Mouse (Mus musculus) CH12.LX (cell line): Measurements from ENCODE around the gene Coro6. TPM values are rescaled to one million over a fixed set of nuclear protein-coding genes. Genes with fewer than 3 reads are reported as not detected.

Experiments used
- DNase-seq: peaks from one replicate; pipeline ENCODE4 v3.0.0-alpha.2; 2013; ENCODE audit errors: extremely low read depth
- H3K27ac ChIP-seq: 2 replicates; pipeline ENCODE4 v1.5.1; 2012; ENCODE audit warnings: low read depth, mild to moderate bottlenecking, control low read depth, moderate library complexity; ENCODE audit not compliant: insufficient read depth
- H3K27me3 ChIP-seq: replicated peaks from 2 replicates; pipeline ENCODE3; 2012; ENCODE audit warnings: inconsistent platforms
- H3K36me3 ChIP-seq, 2 experiments: replicated peaks in 1 of 2; 2 replicates each; pipeline versions ENCODE3 to v1.6.1; 2012; ENCODE audit warnings: inconsistent platforms in 1 of 2, low read length in 1 of 2, mild to moderate bottlenecking in 1 of 2, mixed read lengths in 1 of 2, moderate library complexity in 1 of 2; ENCODE audit not compliant: control insufficient read depth in 1 of 2, insufficient read depth in 1 of 2
- H3K4me1 ChIP-seq, 2 experiments: 2 replicates each; pipeline ENCODE4 v1.6.1; 2012; ENCODE audit warnings: inconsistent platforms in 1 of 2, moderate library complexity in 1 of 2; ENCODE audit not compliant: insufficient read depth in 2 of 2, control insufficient read depth in 1 of 2
- H3K4me2 ChIP-seq: 2 replicates; pipeline ENCODE4 v1.6.1; 2012; ENCODE audit warnings: low read depth, mild to moderate bottlenecking, control low read depth; ENCODE audit not compliant: poor library complexity, insufficient read depth, severe bottlenecking
- H3K4me3 ChIP-seq, 3 experiments: fragments of 150-350 bp in 1 of 3; sonication (generic) in 1 of 3; replicated peaks in 1 of 3; 2 replicates each; pipeline versions ENCODE3 to v1.5.1; 2011 to 2012; ENCODE audit warnings: low read depth in 2 of 3, low read length in 2 of 3, mild to moderate bottlenecking in 2 of 3, moderate library complexity in 2 of 3, control low read depth in 1 of 3, improper control_type of control experiment in 1 of 3, inconsistent platforms in 1 of 3, mixed read lengths in 1 of 3; ENCODE audit not compliant: poor library complexity in 1 of 3
- H3K79me2 ChIP-seq: replicated peaks from 2 replicates; pipeline ENCODE4 v1.6.1; 2012; ENCODE audit warnings: mild to moderate bottlenecking, moderate library complexity; ENCODE audit not compliant: control insufficient read depth, poor library complexity, insufficient read depth, severe bottlenecking; ENCODE audit errors: extremely low read depth
- H3K9ac ChIP-seq: 2 replicates; pipeline ENCODE4 v1.6.1; 2012; ENCODE audit warnings: low read depth, mild to moderate bottlenecking, control low read depth, moderate library complexity; ENCODE audit not compliant: insufficient read depth
- H3K9me3 ChIP-seq: replicated peaks from 2 replicates; pipeline ENCODE3; 2012; ENCODE audit warnings: low read length, inconsistent platforms, mixed read lengths
- BHLHE40 ChIP-seq: IDR thresholded peaks from 2 replicates; pipeline ENCODE4 v1.6.1; 2011; ENCODE audit warnings: mild to moderate bottlenecking, low read depth, low read length, improper control_type of control experiment
- CHD1 ChIP-seq: IDR thresholded peaks from 2 replicates; pipeline ENCODE4 v1.6.1; 2012; ENCODE audit warnings: low read depth, low read length, improper control_type of control experiment, inconsistent platforms
- CTCF ChIP-seq, 2 experiments: IDR thresholded peaks in 1 of 2; conservative IDR thresholded peaks in 1 of 2; 2 replicates each; pipeline ENCODE4 v1.5.1; 2011 to 2012; ENCODE audit warnings: low read depth in 2 of 2, low read length in 2 of 2, improper control_type of control experiment in 1 of 2, inconsistent platforms in 1 of 2, mild to moderate bottlenecking in 1 of 2, moderate library complexity in 1 of 2
- EP300 ChIP-seq: IDR thresholded peaks from 2 replicates; pipeline ENCODE4 v1.6.1; 2011; ENCODE audit warnings: low read length, improper control_type of control experiment
- GABPA ChIP-seq: IDR thresholded peaks from 2 replicates; pipeline ENCODE4 v1.6.1; 2012; ENCODE audit warnings: low read depth, low read length, improper control_type of control experiment, inconsistent platforms; ENCODE audit not compliant: insufficient replicate concordance
- HCFC1 ChIP-seq: IDR thresholded peaks from 2 replicates; pipeline ENCODE4 v1.6.1; 2012; ENCODE audit warnings: low read depth, mild to moderate bottlenecking, inconsistent platforms, low read length, improper control_type of control experiment
- JUN ChIP-seq: IDR thresholded peaks from 2 replicates; pipeline ENCODE4 v1.6.1; 2011; ENCODE audit warnings: low read depth, mild to moderate bottlenecking, low read length, improper control_type of control experiment, moderate library complexity; ENCODE audit not compliant: insufficient read depth
- JUND ChIP-seq: conservative IDR thresholded peaks from 2 replicates; pipeline ENCODE4 v1.6.1; 2011; ENCODE audit warnings: low read depth, low read length, improper control_type of control experiment
- MAX ChIP-seq: IDR thresholded peaks from 2 replicates; pipeline ENCODE4 v1.6.1; 2011; ENCODE audit warnings: low read length, improper control_type of control experiment
- MAZ ChIP-seq: IDR thresholded peaks from 2 replicates; pipeline ENCODE4 v1.6.1; 2012; ENCODE audit warnings: low read depth, mild to moderate bottlenecking, inconsistent platforms, low read length, improper control_type of control experiment, moderate library complexity
- MYC ChIP-seq: IDR thresholded peaks from 2 replicates; pipeline ENCODE4 v1.6.1; 2011; ENCODE audit warnings: low read depth, mild to moderate bottlenecking, improper control_type of control experiment, low read length
- NELFE ChIP-seq: IDR thresholded peaks from 2 replicates; pipeline ENCODE4 v1.6.1; 2011; ENCODE audit warnings: low read depth, low read length, improper control_type of control experiment
- PAX5 ChIP-seq: IDR thresholded peaks from 2 replicates; pipeline ENCODE4 v1.6.1; 2012; ENCODE audit warnings: low read length, inconsistent platforms, mixed read lengths
- RAD21 ChIP-seq: IDR thresholded peaks from 2 replicates; pipeline ENCODE4 v1.6.1; 2011; ENCODE audit warnings: low read depth, mild to moderate bottlenecking, low read length, improper control_type of control experiment, moderate library complexity
- RCOR1 ChIP-seq: conservative IDR thresholded peaks from 2 replicates; pipeline ENCODE4 v1.6.1; 2012; ENCODE audit warnings: low read depth, mild to moderate bottlenecking, inconsistent platforms, low read length, improper control_type of control experiment
- SIN3A ChIP-seq: IDR thresholded peaks from 2 replicates; pipeline ENCODE4 v1.6.1; 2012; ENCODE audit warnings: low read length, improper control_type of control experiment, inconsistent platforms
- TBP ChIP-seq: conservative IDR thresholded peaks from 2 replicates; pipeline ENCODE4 v1.6.1; 2011; ENCODE audit warnings: low read depth, low read length, improper control_type of control experiment
- TCF12 ChIP-seq: IDR thresholded peaks from 2 replicates; pipeline ENCODE4 v1.6.1; 2014; ENCODE audit warnings: low read depth, mild to moderate bottlenecking, inconsistent platforms, low read length, improper control_type of control experiment
- UBTF ChIP-seq: IDR thresholded peaks from 2 replicates; pipeline ENCODE4 v1.6.1; 2012; ENCODE audit warnings: low read depth, mild to moderate bottlenecking, inconsistent platforms, low read length, improper control_type of control experiment, moderate library complexity
- ZMIZ1 ChIP-seq: IDR thresholded peaks from 2 replicates; pipeline ENCODE4 v1.6.1; 2012; ENCODE audit warnings: low read depth, mild to moderate bottlenecking, inconsistent platforms, low read length, improper control_type of control experiment
- dilution Hi-C: fragments of 300-500 bp; cut with MboI; formaldehyde crosslinking; loops from 2 replicates; pipeline ENCODE4 v1.14.3; 2020; ENCODE audit warnings: low sequenced_read_pairs; ENCODE audit not compliant: extremely low pct_unique_long_range_greater_than_20kb, extremely low pct_ligation_motif_present
- in situ Hi-C: fragments of 300-500 bp; cut with MboI; formaldehyde crosslinking; loops from 3 replicates; pipeline ENCODE4 v1.14.3; 2019; ENCODE audit warnings: low sequenced_read_pairs, low pct_ligation_motif_present, low pct_unique_long_range_greater_than_20kb, mixed read lengths
- polyA plus RNA-seq: library from polyadenylated mRNA; unstranded; fragments of >175 nt; gene quantifications from 2 replicates; pipeline ENCODE4 v1.2.1, GENCODE M21; 2012; ENCODE audit warnings: low read depth; ENCODE audit not compliant: insufficient read length
- total RNA-seq, 2 experiments: library from RNA; depleted of rRNA; stranded (reverse); fragments of 300-350 nt in 1 of 2; fragments of >200 nt in 1 of 2; gene quantifications; 2 replicates each; pipeline ENCODE4 v1.2.3; 2012 to 2014

The Coro6 gene
- total and polyA plus RNA-seq, 3 experiments, result 0.25 to 0.39 TPM; not detected in 1

DNA sequence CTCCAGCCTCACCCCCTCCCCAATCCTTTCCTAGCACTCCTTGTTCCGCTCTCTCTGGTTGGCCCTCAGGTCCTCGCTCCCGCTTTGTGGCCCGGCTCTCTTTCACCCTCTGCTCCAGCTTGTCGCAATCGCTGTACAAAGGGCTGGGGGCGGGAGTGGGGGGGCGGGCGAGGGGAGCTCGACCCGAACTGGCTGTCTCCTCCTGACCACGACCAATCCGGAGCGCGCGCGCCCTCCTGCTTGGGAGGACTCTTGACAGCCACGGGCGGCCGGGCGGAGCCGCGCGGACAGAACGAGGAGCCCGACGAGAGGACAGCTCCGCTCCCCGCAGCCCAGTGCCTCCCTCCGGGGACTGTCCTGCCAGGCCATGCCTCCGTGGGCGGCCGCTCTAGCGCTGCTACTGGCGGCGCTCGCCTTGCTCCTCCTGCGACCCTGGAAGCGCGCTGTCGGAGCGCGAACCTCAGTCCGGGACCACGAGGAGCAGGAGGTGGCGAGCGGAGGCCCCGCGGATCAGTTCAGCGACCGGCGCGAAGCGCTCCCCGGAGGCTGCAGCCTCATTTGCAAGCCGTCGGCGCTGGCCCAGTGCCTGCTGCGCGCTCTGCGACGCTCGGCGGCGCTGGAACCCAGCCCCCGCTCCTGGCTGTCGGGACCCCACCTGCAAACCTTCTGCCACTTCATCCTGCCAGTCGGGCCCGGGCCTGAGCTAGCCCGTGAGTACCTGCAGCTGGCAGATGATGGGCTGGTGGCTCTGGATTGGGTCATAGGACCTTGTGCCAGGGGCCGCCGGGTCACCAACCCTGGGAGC, 52.8 kb downstream of the Coro6 start, which contains the start of gene Abhd15:
Gene Abhd15, plus strand, starts transcription at position 290 of the 805 bp plus-strand sequence.
- Histone ChIP-seq H3K9me3 (peaks cover 12% of the 10 kb centered on the region), H3K36me3 (peaks cover 0 to 19% of the 10 kb centered on the region in 2 experiments)
- in situ Hi-C loops, result loop anchor here (10.0 kb wide), 1 partner anchor 280 kb away; no protein-coding TSS in a partner anchor
- TF ChIP-seq MAZ (no peak), NELFE (no peak), GABPA (no peak), MYC (no peak), TCF12 (0 out of 2 replicates have a peak, but pooled peaks have one; percentile 15), ZMIZ1 (no peak), HCFC1 (no peak), CTCF (conservative IDR thresholded peaks at IDR 0.05 in 1 of 2, IDR thresholded peaks at IDR 0.05 in 1 of 2; ENCODE audit: low read depth in 2 of 2, low read length in 2 of 2) (0 out of 4 replicates have a peak, but pooled peaks of 1 of the 2 experiments have one; percentile 5), UBTF (peak; percentile 41; the same call in 1 of the 2 replicates), RAD21 (no peak), EP300 (no peak), RCOR1 (no peak), JUND (no peak)
- TF ChIP-seq, all 38 proteins: peak for 3
- Histone ChIP-seq H3K9ac (peak within 1 kb of the TSS; percentile 53), H3K4me3 (peak within 1 kb of the TSS in 1 of 3 experiments; percentile 67), H3K27me3 (no peaks in the 10 kb centered on the region), H3K4me1 (peaks cover 20 to 57% of the 10 kb centered on the region in 2 experiments), H3K79me2 (no peaks in the 10 kb centered on the region), H3K27ac (no peak within 1 kb of the TSS), H3K4me2 (peak within 1 kb of the TSS; percentile 65)
- dilution Hi-C loops, result no loop called here
- no peak for DNase-seq

DNA sequence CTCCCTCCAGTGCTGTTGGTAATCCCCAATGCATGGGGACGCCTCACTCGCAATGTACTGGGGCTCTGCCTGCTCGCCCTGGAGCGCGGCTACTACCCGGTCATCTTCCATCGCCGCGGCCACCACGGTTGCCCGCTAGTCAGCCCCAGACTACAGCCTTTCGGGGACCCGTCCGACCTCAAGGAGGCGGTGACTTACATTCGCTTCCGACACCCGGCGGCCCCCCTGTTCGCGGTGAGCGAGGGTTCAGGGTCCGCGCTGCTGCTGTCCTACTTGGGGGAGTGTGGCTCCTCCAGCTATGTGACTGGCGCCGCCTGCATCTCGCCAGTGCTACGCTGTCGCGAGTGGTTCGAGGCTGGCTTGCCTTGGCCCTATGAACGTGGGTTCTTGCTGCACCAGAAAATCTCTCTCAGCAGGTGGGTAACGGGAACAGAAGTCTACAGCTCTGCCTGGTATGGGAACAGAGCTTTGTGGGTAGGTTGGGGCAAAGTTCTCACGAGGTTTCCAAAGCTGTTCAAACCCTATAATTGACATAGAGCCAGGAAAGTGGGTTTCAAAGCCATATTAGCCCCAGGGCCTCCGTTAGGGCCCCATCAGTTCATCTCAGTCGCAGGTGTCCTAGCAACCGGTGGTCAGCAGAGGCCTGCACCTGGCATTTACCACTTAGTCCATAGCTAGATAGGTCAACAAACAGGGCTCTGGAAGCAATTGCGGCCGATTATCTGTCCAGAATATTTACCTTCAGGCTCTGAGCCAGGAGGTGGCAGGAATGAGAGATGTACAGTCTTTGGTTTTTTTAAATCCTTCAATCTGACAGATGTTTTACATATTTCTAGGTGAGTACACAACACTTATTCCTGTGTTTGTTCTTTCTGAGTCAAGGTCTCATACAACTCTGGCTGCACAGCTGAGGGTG, 53.7 kb downstream of the Coro6 start, which contains the start of gene Trp53i13:
Gene Trp53i13, minus strand, starts transcription at position 344 of the 916 bp plus-strand sequence.
- H3K36me3 ChIP-seq, result peaks cover 0 to 11% of the 10 kb centered on the region in 2 experiments
- peak within 1 kb of the TSS; percentile 24 for H3K4me2 ChIP-seq
- H3K4me3 ChIP-seq, result no peak within 1 kb of the TSS
- peaks cover 26 to 62% of the 10 kb centered on the region in 2 experiments for H3K4me1 ChIP-seq
- dilution Hi-C loops (no loop called here), in situ Hi-C loops (loop anchor here (10.0 kb wide), 1 partner anchor 279 kb away; no protein-coding TSS in a partner anchor)
- no peak within 1 kb of the TSS for H3K9ac ChIP-seq
- TF ChIP-seq MYC, result no peak
- TF ChIP-seq BHLHE40, result no peak
- TF ChIP-seq CHD1, result no peak
- no peak for TF ChIP-seq JUN
- TF ChIP-seq MAZ, result no peak
- no peak for TF ChIP-seq PAX5
- no peak for TF ChIP-seq TBP
- TF ChIP-seq SIN3A, result no peak
- TF ChIP-seq MAX, result no peak
- H3K27me3 ChIP-seq, result no peaks in the 10 kb centered on the region
- H3K27ac ChIP-seq, result no peak within 1 kb of the TSS
- peaks cover 12% of the 10 kb centered on the region for H3K9me3 ChIP-seq
- no peak for DNase-seq
- H3K79me2 ChIP-seq, result no peaks in the 10 kb centered on the region
